Mouse (Mus musculus) intestine, embryonic 15.5 days (tissue): ENCODE data around the gene Acadvl. TPM values are rescaled to one million over a fixed set of nuclear protein-coding genes. Genes with fewer than 3 reads are reported as not detected.

Experiments
- ATAC-seq: fragments of 200-750 bp; cut with Nextera tagmentation; 2 replicates; pipeline ENCODE4 v1.8.0; 2017; ENCODE audit warnings: moderate TSS enrichment, moderate library complexity
- H3K27ac ChIP-seq: fragments of 300-500 bp; sonication (generic); 2 replicates; pipeline ENCODE4 v1.5.1; 2015; ENCODE audit warnings: mild to moderate bottlenecking, inconsistent platforms
- H3K27me3 ChIP-seq: fragments of 300-500 bp; sonication (generic); replicated peaks from 2 replicates; pipeline ENCODE4 v1.6.1; 2015; ENCODE audit warnings: inconsistent platforms
- H3K36me3 ChIP-seq: fragments of 300-500 bp; sonication (generic); 2 replicates; pipeline ENCODE4 v1.6.1; 2015; ENCODE audit warnings: inconsistent platforms
- H3K4me1 ChIP-seq: fragments of 300-500 bp; sonication (generic); replicated peaks from 2 replicates; pipeline ENCODE4 v1.6.1; 2015; ENCODE audit warnings: inconsistent platforms
- H3K4me2 ChIP-seq: fragments of 300-500 bp; sonication (generic); replicated peaks from 2 replicates; pipeline ENCODE4 v1.6.1; 2015; ENCODE audit warnings: mild to moderate bottlenecking, inconsistent platforms
- H3K4me3 ChIP-seq: fragments of 300-500 bp; sonication (generic); replicated peaks from 2 replicates; pipeline ENCODE4 v1.5.1; 2015; ENCODE audit warnings: inconsistent platforms
- H3K9ac ChIP-seq: fragments of 300-500 bp; sonication (generic); 2 replicates; pipeline ENCODE4 v1.6.1; 2015; ENCODE audit warnings: inconsistent platforms
- H3K9me3 ChIP-seq: fragments of 300-500 bp; sonication (generic); 2 replicates; pipeline ENCODE4 v1.6.1; 2016; ENCODE audit warnings: inconsistent platforms
- WGBS: fragments of 180-500 bp; shearing (Covaris S2); methylation state at CpG from one replicate; pipeline ENCODE4 v1.1.7; 2015; 5-methylcytosine and 5-hydroxymethylcytosine counted together
- microRNA counts: library from miRNA; unstranded; fragments of <30 nt; microRNA quantifications from one replicate; lab custom pipeline; 2016
- polyA plus RNA-seq: library from polyadenylated mRNA; unstranded; fragments of >200 nt; fragmentation: Nextera tagmentation; extraction: Ambion mirVana; gene quantifications from 2 replicates; pipeline ENCODE4 v1.2.1, GENCODE M21; 2015

The Acadvl gene
- polyA plus RNA-seq, 1 experiment from 2014 or later: 114 TPM

DNA sequence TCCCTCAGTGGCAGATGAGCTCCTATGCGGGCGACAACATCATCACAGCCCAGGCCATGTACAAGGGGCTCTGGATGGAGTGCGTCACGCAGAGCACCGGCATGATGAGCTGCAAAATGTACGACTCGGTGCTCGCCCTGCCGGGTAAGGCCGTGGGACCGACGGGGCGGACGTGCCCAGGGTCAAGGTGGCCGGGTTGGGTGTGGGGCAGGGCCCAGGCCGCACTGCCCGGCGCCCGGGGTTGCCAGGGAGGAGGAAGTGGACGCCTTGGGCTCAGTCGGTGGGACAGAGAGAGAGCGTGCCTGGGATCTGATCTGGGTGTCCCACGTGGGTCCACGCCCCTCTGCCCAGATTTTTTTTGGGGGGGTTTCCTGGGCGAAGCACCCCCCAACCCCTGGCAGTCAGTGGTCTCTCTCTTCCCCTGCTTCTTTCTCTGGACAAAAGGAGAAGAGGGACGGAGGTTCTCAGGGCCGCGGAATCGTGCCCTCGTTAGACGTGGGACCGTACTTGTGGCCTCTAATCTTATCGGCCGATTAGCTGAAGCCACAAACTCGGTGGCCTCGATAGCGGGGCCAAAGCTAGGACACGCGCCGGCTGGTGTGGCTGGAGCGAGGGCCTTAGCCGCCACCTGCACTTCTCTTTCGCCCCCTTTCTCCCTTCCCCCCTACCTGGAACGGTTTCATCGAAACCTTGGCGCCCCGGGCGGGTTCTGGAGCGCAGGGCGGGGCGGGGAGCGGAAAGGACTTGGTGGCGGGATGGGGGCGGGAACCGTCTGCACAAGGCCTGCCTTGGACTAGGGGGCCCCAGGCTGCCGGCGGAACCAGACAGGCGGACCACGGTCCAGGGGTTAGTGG is 49.0 kb downstream of the Acadvl start:
- H3K4me3 ChIP-seq: peak overlapping the region; percentile 47
- H3K27ac ChIP-seq: peak overlapping the region; percentile 89
- H3K4me2 ChIP-seq: peak overlapping the region; percentile 62
- ATAC-seq: peak; percentile 72
- 1% methylated on average over 59 of the region's 59 CpGs for WGBS
- peaks cover 3% of the 10 kb centered on the region; the same call in 1 of the 2 replicates for H3K4me1 ChIP-seq
- 0 out of 2 replicates have a peak, but pooled peaks cover 4% of the 10 kb centered on the region for H3K36me3 ChIP-seq
- H3K9ac ChIP-seq: peak overlapping the region; percentile 59
- no peaks in the 10 kb centered on the region for H3K9me3 ChIP-seq
- peaks cover 28% of the 10 kb centered on the region for H3K27me3 ChIP-seq

- Histone ChIP-seq H3K36me3 (0 out of 2 replicates have a peak, but pooled peaks cover 3% of the 10 kb centered on the region), H3K9ac (peak overlapping the region; percentile 59), H3K4me1 (peaks cover 3% of the 10 kb centered on the region; the same call in 1 of the 2 replicates), H3K27ac (peak overlapping the region; percentile 89), H3K9me3 (no peaks in the 10 kb centered on the region), H3K4me3 (peak overlapping the region; percentile 47), H3K4me2 (peak overlapping the region; percentile 62), H3K27me3 (peaks cover 28% of the 10 kb centered on the region)
- ATAC-seq: peak; percentile 71
- 3% methylated on average over 49 of the region's 49 CpGs for WGBS
These were observed 49.8 kb downstream of the Acadvl start for GRCm38 (mm10) chr11:69965271-69966005.

- Histone ChIP-seq H3K27me3 (peaks cover 28% of the 10 kb centered on the region), H3K27ac (peak within 1 kb of the TSS; percentile 89), H3K4me1 (peaks cover 3% of the 10 kb centered on the region; the same call in 1 of the 2 replicates), H3K9ac (peak within 1 kb of the TSS; percentile 52), H3K9me3 (no peaks in the 10 kb centered on the region), H3K36me3 (no peaks in the 10 kb centered on the region), H3K4me2 (peak within 1 kb of the TSS; percentile 55), H3K4me3 (peak within 1 kb of the TSS; percentile 47)
- WGBS: 8% methylated on average over 24 of the region's 24 CpGs
- no peak for ATAC-seq
These were observed 50.5 kb downstream of the Acadvl start, which contains the start of gene Cldn7 for GRCm38 (mm10) chr11:69964650-69965270. Gene Cldn7, plus strand, starts transcription at chr11:69964779.

DNA sequence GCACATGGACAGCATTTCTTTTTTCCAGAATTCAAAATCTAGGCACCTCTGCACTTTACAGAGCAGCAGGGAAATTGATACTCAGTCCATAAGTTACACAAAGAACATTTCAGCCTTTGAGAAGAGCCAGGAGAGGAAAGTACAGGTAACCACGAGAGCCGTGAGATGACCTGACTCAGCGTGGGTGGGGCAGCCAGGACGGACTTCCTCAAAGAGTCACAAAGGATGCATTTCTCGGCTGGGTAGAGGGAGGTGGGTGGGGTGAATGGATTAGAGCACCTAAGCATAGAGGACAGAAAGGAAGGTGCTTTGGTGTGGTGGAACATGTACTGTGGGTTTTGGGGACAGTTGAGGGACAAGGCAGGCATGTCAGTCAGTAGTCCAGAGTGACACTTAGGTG is 53.4 kb downstream of the Acadvl start:
- H3K36me3 ChIP-seq: no peaks in the 10 kb centered on the region
- H3K27ac ChIP-seq: peak overlapping the region; percentile 89
- peak overlapping the region; percentile 34; the same call in 1 of the 2 replicates for H3K4me2 ChIP-seq
- H3K4me1 ChIP-seq: peaks cover 3% of the 10 kb centered on the region; the same call in 1 of the 2 replicates
- peak; percentile 19; the same call in 1 of the 2 replicates for ATAC-seq
- no peak overlapping the region for H3K4me3 ChIP-seq
- H3K27me3 ChIP-seq: peaks cover 27% of the 10 kb centered on the region
- H3K9ac ChIP-seq: peak overlapping the region; percentile 17; the same call in 1 of the 2 replicates
- H3K9me3 ChIP-seq: no peaks in the 10 kb centered on the region
- WGBS: 20% methylated on average over 5 of the region's 5 CpGs

- Histone ChIP-seq H3K4me3 (no peak overlapping the region), H3K36me3 (no peaks in the 10 kb centered on the region), H3K27ac (peak overlapping the region; percentile 89), H3K4me1 (0 out of 2 replicates have a peak, but pooled peaks cover 3% of the 10 kb centered on the region), H3K27me3 (peaks cover 16% of the 10 kb centered on the region), H3K9me3 (no peaks in the 10 kb centered on the region), H3K9ac (no peak overlapping the region), H3K4me2 (peak overlapping the region; percentile 38)
- WGBS: 40% methylated on average over 5 of the region's 5 CpGs
- ATAC-seq: no peak
These were observed 54.6 kb downstream of the Acadvl start for GRCm38 (mm10) chr11:69960616-69961015.

MicroRNAs encoded within 50 kb of the gene (microRNA counts, 519-probe panel; counts per million panel counts)
- microRNA mmu-miR-324-3p (lab: Ali Mortazavi, UCI): 97.1 counts per million, percentile 29 among the panel's probes with 10 or more counts
- microRNA mmu-miR-324-5p (lab: Ali Mortazavi, UCI): 2,789 counts per million, percentile 72 among the panel's probes with 10 or more counts

Other genes starting within 250 kb of the Acadvl start
- 2.3 and 2.4 TPM in 2 replicates for gene Zbtb4, start 249.5 kb downstream of the Acadvl start, polyA plus RNA-seq
- 3.5 and 4.3 TPM in 2 replicates for gene Chrnb1, start 219.5 kb downstream of the Acadvl start, polyA plus RNA-seq
- 1.2 and 1.4 TPM in 2 replicates for gene Fgf11, start 213.6 kb downstream of the Acadvl start, polyA plus RNA-seq
- 31.2 and 31.4 TPM in 2 replicates for gene Tmem102, start 209.8 kb downstream of the Acadvl start, polyA plus RNA-seq
- gene Gm39566, start 200.1 kb downstream of the Acadvl start, polyA plus RNA-seq: not detected in 2 replicates
- gene Spem2, start 196.9 kb downstream of the Acadvl start, polyA plus RNA-seq: not detected in 2 replicates
- gene Spem1, start 193.2 kb downstream of the Acadvl start, polyA plus RNA-seq: 0.21 TPM in 1 of 2 replicates, not detected in the other
- gene Nlgn2, start 177.6 kb downstream of the Acadvl start, polyA plus RNA-seq: 5.2 and 5.3 TPM in 2 replicates
- 442 and 459 TPM in 2 replicates for gene Tmem256, start 176.9 kb downstream of the Acadvl start, polyA plus RNA-seq
- 70.4 and 74.6 TPM in 2 replicates for gene Plscr3, start 169.0 kb downstream of the Acadvl start, polyA plus RNA-seq
- gene Tnk1, start 156.7 kb downstream of the Acadvl start, polyA plus RNA-seq: 14.4 and 16.4 TPM in 2 replicates
- gene Tmem95, start 137.4 kb downstream of the Acadvl start, polyA plus RNA-seq: not detected in 2 replicates
- 5.2 and 5.5 TPM in 2 replicates for gene Kctd11, start 134.0 kb downstream of the Acadvl start, polyA plus RNA-seq
- 4.8 and 5.9 TPM in 2 replicates for gene Acap1, start 119.9 kb downstream of the Acadvl start, polyA plus RNA-seq
- 7.7 and 7.9 TPM in 2 replicates for gene 2810408A11Rik, start 114.4 kb downstream of the Acadvl start, polyA plus RNA-seq
- 7.0 and 10.0 TPM in 2 replicates for gene Neurl4, start 114.3 kb downstream of the Acadvl start, polyA plus RNA-seq
- 68.1 and 68.5 TPM in 2 replicates for gene Gps2, start 101.5 kb downstream of the Acadvl start, polyA plus RNA-seq
- gene Eif5a, start 93.5 kb downstream of the Acadvl start, polyA plus RNA-seq: 1,625 and 1,693 TPM in 2 replicates
- 2.5 and 3.1 TPM in 2 replicates for gene Ybx2, start 79.6 kb downstream of the Acadvl start, polyA plus RNA-seq
- gene Slc2a4, start 67.2 kb downstream of the Acadvl start, polyA plus RNA-seq: 20.4 and 21.8 TPM in 2 replicates
- gene Cldn7, start 50.6 kb downstream of the Acadvl start, polyA plus RNA-seq: 977 and 1,030 TPM in 2 replicates
- 23.2 and 26.3 TPM in 2 replicates for gene Ctdnep1, start 34.3 kb downstream of the Acadvl start, polyA plus RNA-seq
- 102 and 105 TPM in 2 replicates for gene Elp5, start 32.9 kb downstream of the Acadvl start, polyA plus RNA-seq
- 529 and 559 TPM in 2 replicates for gene Gabarap, start 24.3 kb downstream of the Acadvl start, polyA plus RNA-seq
- 58.6 and 61.3 TPM in 2 replicates for gene Phf23, start 19.6 kb downstream of the Acadvl start, polyA plus RNA-seq
- gene Dvl2, start 14.8 kb downstream of the Acadvl start, polyA plus RNA-seq: 30.5 and 31.8 TPM in 2 replicates
- 7.2 and 8.5 TPM in 2 replicates for gene Dlg4, start 1.5 kb upstream of the Acadvl start, polyA plus RNA-seq
- 0.19 and 0.56 TPM in 2 replicates for gene Asgr1, start 38.7 kb upstream of the Acadvl start, polyA plus RNA-seq
- gene Asgr2, start 77.2 kb upstream of the Acadvl start, polyA plus RNA-seq: 0.21 and 0.43 TPM in 2 replicates
- 0.72 and 0.80 TPM in 2 replicates for gene Mgl2, start 114.9 kb upstream of the Acadvl start, polyA plus RNA-seq
- 0.98 and 1.2 TPM in 2 replicates for gene Clec10a, start 140.8 kb upstream of the Acadvl start, polyA plus RNA-seq
- gene Slc16a11, start 197.3 kb upstream of the Acadvl start, polyA plus RNA-seq: 2.9 and 3.7 TPM in 2 replicates
- gene Slc16a13, start 205.7 kb upstream of the Acadvl start, polyA plus RNA-seq: 13.2 and 16.0 TPM in 2 replicates
- gene Bcl6b, start 214.4 kb upstream of the Acadvl start, polyA plus RNA-seq: 11.1 and 11.9 TPM in 2 replicates
- gene 0610010K14Rik, start 222.5 kb upstream of the Acadvl start, polyA plus RNA-seq: 133 and 138 TPM in 2 replicates
- 8.8 and 10.6 TPM in 2 replicates for gene Gm21988, start 224.4 kb upstream of the Acadvl start, polyA plus RNA-seq
- gene Rnasek, start 224.4 kb upstream of the Acadvl start, polyA plus RNA-seq: 196 and 226 TPM in 2 replicates
- 2.1 and 2.2 TPM in 2 replicates for gene Alox12, start 239.9 kb upstream of the Acadvl start, polyA plus RNA-seq